Mouse (Mus musculus) skeletal muscle tissue, adult 2 months (tissue): ENCODE results near the gene Zfp541.

Source experiments
- DNase-seq: peaks from one replicate; pipeline ENCODE4 v3.0.0-alpha.2; 2012; ENCODE audit warnings: low read depth, low spot score

The Zfp541 gene

DNA sequence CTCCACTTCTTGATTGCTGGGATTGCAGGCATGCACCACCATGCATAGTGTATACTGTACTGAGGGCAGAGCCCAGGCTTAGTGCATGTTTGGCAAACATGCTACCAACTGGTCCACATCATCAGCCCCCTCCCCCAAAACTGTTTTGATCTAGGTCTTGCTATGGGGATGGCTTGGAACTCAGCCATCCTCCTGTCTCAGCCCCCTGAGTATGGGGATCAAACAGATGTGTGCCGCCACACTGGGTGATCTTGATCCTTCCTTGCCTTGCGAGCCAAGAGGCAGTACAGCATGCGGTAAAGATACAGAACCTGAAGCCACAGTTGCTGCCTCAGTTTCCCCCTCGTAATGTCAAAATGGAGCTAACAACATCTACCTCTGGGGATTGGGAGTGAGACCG lies 67.3 kb downstream of the Zfp541 start:
- DNase-seq: no peak

DNA sequence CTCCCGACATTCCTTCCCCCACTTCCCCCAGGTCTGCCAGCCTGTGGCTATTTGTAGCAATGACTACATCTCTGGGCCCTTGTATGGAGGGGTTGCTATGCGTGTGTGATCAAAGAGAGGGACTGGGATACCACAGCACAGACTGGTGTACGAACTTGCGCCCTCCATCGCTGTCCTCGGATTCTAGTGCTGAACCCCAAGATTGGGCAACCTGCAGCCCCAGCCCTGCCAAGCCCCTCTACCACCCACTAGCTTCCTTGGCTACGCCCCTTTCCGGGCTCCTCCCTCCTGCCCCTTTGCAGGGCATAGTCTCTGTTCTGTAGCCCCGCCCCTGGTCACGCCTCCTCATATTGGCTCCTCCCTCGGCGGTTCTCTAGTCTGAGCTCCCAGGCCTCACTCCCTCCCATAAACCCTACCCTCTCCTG lies 67.8 kb downstream of the Zfp541 start, which contains the start of gene Slc8a2:
Slc8a2 (plus strand) TSS at position 406 of the 425 bp plus-strand sequence.
- DNase-seq: peak; percentile 62

DNA sequence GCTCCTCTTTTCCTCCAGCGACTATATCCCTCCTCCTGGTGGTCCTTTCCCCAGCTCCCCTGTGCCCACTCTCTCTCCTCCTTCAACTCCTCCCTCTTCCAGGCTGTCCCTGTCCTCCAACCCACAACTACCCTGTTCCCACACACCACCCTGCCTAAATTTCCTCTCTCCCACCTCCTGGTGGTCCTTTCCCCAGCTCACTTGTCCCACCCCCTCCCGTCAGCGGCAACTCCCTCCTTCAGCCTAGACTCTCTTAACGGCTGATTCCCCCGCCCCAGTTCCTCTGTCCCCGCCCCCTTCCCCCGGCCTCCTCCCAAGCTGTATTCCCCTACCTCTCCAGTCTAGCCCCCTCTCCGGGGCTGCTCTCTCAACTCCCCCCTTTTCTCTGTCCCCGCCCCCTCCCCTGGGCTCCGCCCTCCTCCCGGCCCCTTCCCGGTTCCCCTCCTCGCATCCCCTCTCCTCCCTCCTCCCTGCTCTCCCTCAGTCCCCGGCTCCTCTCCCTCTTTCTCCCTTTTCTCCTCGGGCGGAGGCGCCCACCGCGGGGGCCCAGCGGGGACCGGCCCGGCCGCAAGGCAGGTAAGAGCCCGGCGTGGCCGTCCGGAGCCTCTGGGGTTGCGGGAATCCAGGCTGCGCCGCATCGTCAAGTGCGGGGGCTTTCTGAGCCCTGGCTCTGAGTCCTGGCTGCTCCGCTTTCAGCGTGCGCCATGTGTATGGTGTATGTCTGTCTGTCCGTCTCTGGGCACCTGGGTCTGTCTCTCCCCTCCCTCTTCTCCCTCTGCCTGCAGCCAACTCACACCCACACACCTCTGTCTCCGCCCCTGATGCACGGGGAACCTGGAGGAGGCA lies 68.5 kb downstream of the Zfp541 start:
- DNase-seq: no peak

DNA sequence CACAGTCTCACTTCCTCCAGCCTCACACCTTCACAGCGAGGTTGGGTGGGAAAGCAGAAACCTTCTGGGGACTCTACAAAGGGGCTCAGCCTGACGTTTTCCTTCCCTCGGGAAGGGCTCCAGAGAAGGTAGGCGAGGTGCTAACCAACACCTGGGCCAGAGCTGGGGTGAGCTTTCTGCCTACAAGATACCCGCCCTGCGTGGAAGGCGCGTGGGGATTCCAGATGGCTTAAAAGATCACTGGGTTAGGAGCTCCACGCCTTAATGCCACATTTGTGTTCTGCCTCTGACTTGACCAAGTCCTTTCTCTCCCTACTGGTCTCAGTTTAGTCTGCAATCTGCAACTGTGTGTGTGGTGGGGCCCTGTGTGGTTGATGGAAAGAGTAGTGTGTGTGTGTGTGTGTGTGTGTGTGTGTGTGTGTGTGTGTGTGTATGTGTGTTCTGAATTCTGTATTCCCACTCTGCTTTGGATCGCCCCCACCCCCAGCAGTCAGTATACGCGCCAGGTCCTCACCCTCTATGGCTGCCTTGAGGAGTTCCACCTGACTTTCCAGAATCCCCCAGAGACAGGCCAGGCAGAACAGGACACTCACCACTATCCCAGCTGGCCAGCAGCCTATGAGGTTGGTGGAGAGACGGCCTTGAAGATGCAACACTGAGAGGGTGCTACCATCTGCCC lies 69.5 kb downstream of the Zfp541 start:
- no peak for DNase-seq

- no peak for DNase-seq
Measured at GRCm38 (mm10) chr7:16132161-16132581, 70.6 kb downstream of the Zfp541 start.

- DNase-seq: no peak
Measured at GRCm38 (mm10) chr7:16132926-16133325, 71.3 kb downstream of the Zfp541 start.

DNA sequence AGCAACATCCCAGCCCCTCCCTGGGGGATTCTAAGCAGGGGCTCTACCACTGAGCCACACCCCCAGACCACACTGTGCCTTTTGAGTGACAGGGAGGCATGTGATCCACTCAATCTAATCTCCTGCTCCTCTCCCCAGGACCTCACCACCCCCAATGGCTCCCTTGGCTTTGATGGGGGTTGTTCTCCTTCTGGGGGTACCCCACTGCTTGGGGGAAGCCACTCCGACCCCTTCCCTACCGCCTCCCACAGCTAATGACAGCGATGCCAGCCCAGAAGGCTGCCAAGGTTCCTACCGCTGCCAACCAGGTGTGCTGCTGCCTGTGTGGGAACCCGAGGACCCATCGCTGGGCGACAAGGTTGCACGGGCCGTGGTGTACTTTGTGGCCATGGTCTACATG lies 72.1 kb downstream of the Zfp541 start:
- no peak for DNase-seq

GRCm38 (mm10) chr7:16134951-16135392 lies 73.4 kb downstream of the Zfp541 start:
- DNase-seq: no peak
